Mouse (Mus musculus): ENCODE data around the gene Cd68. TPM values are rescaled to one million over a fixed set of nuclear protein-coding genes. Genes with fewer than 3 reads are reported as not detected.
A peak's percentile ranks its signal among the peaks of the same experiment; 100 is the strongest.

The Cd68 gene
- polyA plus RNA-seq, 1 experiment from 2014 or later, result 43.6 TPM

DNA sequence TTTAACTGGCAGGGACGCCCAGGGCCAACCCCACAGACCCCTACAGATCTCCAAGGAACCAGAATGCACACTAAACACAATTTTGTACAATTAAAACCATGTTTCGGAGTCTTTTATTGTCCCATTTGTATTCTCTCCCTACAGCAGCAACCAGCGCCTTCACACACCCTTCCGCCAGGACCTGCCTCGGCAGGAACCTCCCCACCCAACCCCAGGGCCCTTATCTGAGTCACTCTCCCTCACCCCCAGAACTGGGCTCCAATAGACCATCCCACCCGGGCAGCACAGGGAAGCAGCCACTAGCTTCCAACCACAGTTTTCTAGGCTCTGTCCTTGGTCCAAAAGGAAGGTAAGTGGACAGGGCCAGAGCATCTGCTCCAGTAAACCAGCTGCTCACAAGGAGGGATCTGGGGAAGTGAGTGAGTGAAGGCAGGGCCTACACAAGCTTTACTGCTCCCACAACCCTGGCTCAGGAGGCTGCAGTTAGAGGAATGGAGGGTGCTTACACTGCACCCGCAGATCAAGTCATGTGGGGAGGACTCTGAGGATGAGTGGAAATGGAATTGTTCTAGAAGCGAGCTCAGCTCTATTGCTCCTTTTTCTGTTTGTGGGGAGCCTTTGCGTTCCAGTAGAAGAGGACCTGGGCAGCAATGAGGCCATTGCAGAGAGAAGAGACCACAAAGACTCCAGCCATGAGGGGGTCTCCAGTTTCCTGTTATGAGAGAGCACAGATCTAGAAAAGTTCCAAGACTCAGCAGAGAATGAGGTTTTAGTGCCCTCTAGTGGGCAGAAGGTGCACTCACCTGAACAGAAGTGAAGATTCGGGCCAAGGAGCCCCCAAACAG is 9.1 kb downstream of the Cd68 start:
- H3K9ac ChIP-seq (replicated peaks; ENCODE audit: low read depth), result no peak overlapping the region

GRCm38 (mm10) chr11:69656065-69656455 is 9.9 kb downstream of the Cd68 start:
- H3K27ac ChIP-seq (ENCODE audit: low read length), result no peak overlapping the region
- H3K9me3 ChIP-seq (ENCODE audit: low read length), result no peaks in the 10 kb centered on the region
- no peak overlapping the region for H3K4me2 ChIP-seq (replicated peaks; ENCODE audit: low read depth, low read length)
- peaks cover 25% of the 10 kb centered on the region; the same call in 1 of the 2 replicates for H3K36me3 ChIP-seq (ENCODE audit: insufficient read depth, low read length)
- H3K27me3 ChIP-seq (replicated peaks; ENCODE audit: insufficient read depth, low read length), result no peaks in the 10 kb centered on the region
- no peak overlapping the region for H3K9ac ChIP-seq (replicated peaks; ENCODE audit: low read depth)
- WGBS, result 67% methylated on average over 5 of the region's 5 CpGs
- 0 out of 2 replicates have a peak, but pooled peaks have one; percentile 7 for TF ChIP-seq CTCF (IDR thresholded peaks at IDR 0.05)
- no peak for TF ChIP-seq EP300 (IDR thresholded peaks at IDR 0.05)
- no peaks in the 10 kb centered on the region for H3K4me1 ChIP-seq (ENCODE audit: insufficient read depth, low read depth, low read length)
- ATAC-seq (no peak), DNase-seq (ENCODE audit: low spot score) (no peak)
- H3K4me3 ChIP-seq (ENCODE audit: low read depth, low read length), result no peak overlapping the region

More for the DNA sequence above, 9.1 kb downstream of the Cd68 start:
- Histone ChIP-seq H3K36me3 (ENCODE audit: insufficient read depth, low read length) (0 out of 2 replicates have a peak, but pooled peaks cover 19% of the 10 kb centered on the region), H3K9me3 (ENCODE audit: low read length) (no peaks in the 10 kb centered on the region), H3K27ac (ENCODE audit: low read length) (no peak overlapping the region), H3K4me2 (replicated peaks; ENCODE audit: low read depth, low read length) (no peak overlapping the region), H3K27me3 (replicated peaks; ENCODE audit: insufficient read depth, low read length) (no peaks in the 10 kb centered on the region), H3K4me3 (ENCODE audit: low read depth, low read length) (no peak overlapping the region), H3K4me1 (ENCODE audit: insufficient read depth, low read depth, low read length) (peaks cover 5% of the 10 kb centered on the region; the same call in 1 of the 2 replicates)
- WGBS, result 76% methylated on average over 10 of the region's 10 CpGs
- no peak for TF ChIP-seq EP300 (IDR thresholded peaks at IDR 0.05)
- peak; percentile 81 for TF ChIP-seq CTCF (IDR thresholded peaks at IDR 0.05)
- ATAC-seq (no peak), DNase-seq (ENCODE audit: low spot score) (peak; percentile 77)

GRCm38 (mm10) chr11:69655264-69656064 is 10.5 kb downstream of the Cd68 start, which contains the start of gene Sox15:
Gene Sox15 (plus strand): TSS chr11:69655314.
- Histone ChIP-seq H3K9ac (replicated peaks; ENCODE audit: low read depth) (no peak within 1 kb of the TSS), H3K4me3 (ENCODE audit: low read depth, low read length) (no peak within 1 kb of the TSS), H3K36me3 (ENCODE audit: insufficient read depth, low read length) (peaks cover 31% of the 10 kb centered on the region), H3K4me2 (replicated peaks; ENCODE audit: low read depth, low read length) (0 out of 2 replicates have a peak within 1 kb of the TSS, but pooled peaks have one; percentile 11), H3K27ac (ENCODE audit: low read length) (peak within 1 kb of the TSS; percentile 51; the same call in 1 of the 2 replicates), H3K4me1 (ENCODE audit: insufficient read depth, low read depth, low read length) (no peaks in the 10 kb centered on the region), H3K9me3 (ENCODE audit: low read length) (no peaks in the 10 kb centered on the region), H3K27me3 (replicated peaks; ENCODE audit: insufficient read depth, low read length) (no peaks in the 10 kb centered on the region)
- DNase-seq (ENCODE audit: low spot score) (peak; percentile 81), ATAC-seq (peak; percentile 74)
- 25% methylated on average over 34 of the region's 34 CpGs for WGBS
- TF ChIP-seq CTCF (IDR thresholded peaks at IDR 0.05) (peak; percentile 83), EP300 (IDR thresholded peaks at IDR 0.05) (no peak)

GRCm38 (mm10) chr11:69654760-69655159 is 11.2 kb downstream of the Cd68 start:
- no peak for TF ChIP-seq CTCF (IDR thresholded peaks at IDR 0.05)
- no peak for TF ChIP-seq EP300 (IDR thresholded peaks at IDR 0.05)
- ATAC-seq, result peak; percentile 34
- Histone ChIP-seq H3K27ac (ENCODE audit: low read length) (peak overlapping the region; percentile 51; the same call in 1 of the 2 replicates), H3K9me3 (ENCODE audit: low read length) (no peaks in the 10 kb centered on the region), H3K4me3 (ENCODE audit: low read depth, low read length) (no peak overlapping the region), H3K9ac (replicated peaks; ENCODE audit: low read depth) (no peak overlapping the region), H3K27me3 (replicated peaks; ENCODE audit: insufficient read depth, low read length) (no peaks in the 10 kb centered on the region), H3K4me2 (replicated peaks; ENCODE audit: low read depth, low read length) (0 out of 2 replicates have a peak overlapping the region, but pooled peaks have one; percentile 11), H3K4me1 (ENCODE audit: insufficient read depth, low read depth, low read length) (no peaks in the 10 kb centered on the region), H3K36me3 (ENCODE audit: insufficient read depth, low read length) (peaks cover 36% of the 10 kb centered on the region)
- 40% methylated on average over 9 of the region's 9 CpGs for WGBS
- DNase-seq (ENCODE audit: low spot score), result peak; percentile 29

DNA sequence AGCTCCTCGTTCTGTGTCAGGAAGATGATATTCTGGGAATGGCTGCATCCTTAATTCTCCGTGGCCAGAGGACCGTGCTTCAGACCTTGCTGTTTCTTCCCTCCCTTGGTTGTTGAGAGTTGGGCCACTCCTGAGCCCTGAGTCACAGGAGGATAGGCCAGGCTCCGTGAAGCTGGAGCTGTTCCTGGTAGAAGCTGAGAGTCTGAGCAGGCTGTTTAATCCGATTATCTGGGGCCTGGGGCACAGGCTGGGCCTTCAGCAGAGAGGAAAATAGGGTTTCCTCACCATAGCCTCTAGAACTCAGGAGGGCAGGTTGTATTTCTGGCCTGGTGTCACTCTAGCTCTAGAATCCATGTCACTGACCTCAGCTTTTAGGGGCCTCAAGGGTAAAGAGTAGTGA is 12.6 kb downstream of the Cd68 start:
- peaks cover 34% of the 10 kb centered on the region for H3K36me3 ChIP-seq (ENCODE audit: insufficient read depth, low read length)
- H3K4me1 ChIP-seq (ENCODE audit: insufficient read depth, low read depth, low read length), result no peaks in the 10 kb centered on the region
- H3K9me3 ChIP-seq (ENCODE audit: low read length), result no peaks in the 10 kb centered on the region
- DNase-seq (ENCODE audit: low spot score) (no peak), ATAC-seq (no peak)
- TF ChIP-seq CTCF (IDR thresholded peaks at IDR 0.05), result no peak
- TF ChIP-seq EP300 (IDR thresholded peaks at IDR 0.05), result no peak
- H3K27me3 ChIP-seq (replicated peaks; ENCODE audit: insufficient read depth, low read length), result no peaks in the 10 kb centered on the region
- WGBS, result 65% methylated on average over 5 of the region's 5 CpGs
- H3K27ac ChIP-seq (ENCODE audit: low read length), result no peak overlapping the region
- H3K4me3 ChIP-seq (ENCODE audit: low read depth, low read length), result no peak overlapping the region
- H3K9ac ChIP-seq (replicated peaks; ENCODE audit: low read depth), result no peak overlapping the region
- H3K4me2 ChIP-seq (replicated peaks; ENCODE audit: low read depth, low read length), result no peak overlapping the region

GRCm38 (mm10) chr11:69645860-69646259 is 20.1 kb downstream of the Cd68 start:
- no peak for ATAC-seq
- WGBS, result 85% methylated on average over 5 of the region's 5 CpGs
- H3K4me3 ChIP-seq (ENCODE audit: low read depth, low read length), result no peak overlapping the region
- H3K4me2 ChIP-seq (replicated peaks; ENCODE audit: low read depth, low read length), result no peak overlapping the region
- peaks cover 45% of the 10 kb centered on the region for H3K36me3 ChIP-seq (ENCODE audit: insufficient read depth, low read length)
- no peak for DNase-seq (ENCODE audit: low spot score)
- no peak overlapping the region for H3K9ac ChIP-seq (replicated peaks; ENCODE audit: low read depth)
- no peaks in the 10 kb centered on the region for H3K9me3 ChIP-seq (ENCODE audit: low read length)
- H3K27me3 ChIP-seq (replicated peaks; ENCODE audit: insufficient read depth, low read length), result no peaks in the 10 kb centered on the region
- H3K4me1 ChIP-seq (ENCODE audit: insufficient read depth, low read depth, low read length), result no peaks in the 10 kb centered on the region
- no peak for TF ChIP-seq CTCF (IDR thresholded peaks at IDR 0.05)
- no peak for TF ChIP-seq EP300 (IDR thresholded peaks at IDR 0.05)
- H3K27ac ChIP-seq (ENCODE audit: low read length), result no peak overlapping the region
